Mouse (Mus musculus) liver, adult 2 months (tissue): ENCODE measurements around the gene Ppm1h.

Experiments
- CTCF ChIP-seq: fragments of 200-500 bp; IDR thresholded peaks from 2 replicates; pipeline ENCODE4 v1.5.1; 2011; ENCODE audit warnings: low read depth, low read length, control low read depth
- POLR2A ChIP-seq: fragments of 200-500 bp; IDR thresholded peaks from 2 replicates; pipeline ENCODE4 v1.6.1; 2011; ENCODE audit warnings: low read length, control low read depth; ENCODE audit not compliant: insufficient read depth; ENCODE audit errors: extremely low read depth

GRCm38 (mm10) chr10:122910798-122911225 is 232.2 kb downstream of the Ppm1h start:
- TF ChIP-seq POLR2A = no peak
- TF ChIP-seq CTCF = no peak
